Mouse (Mus musculus): ENCODE measurements around the gene Mocs2. TPM values are rescaled to one million over a fixed set of nuclear protein-coding genes. Genes with fewer than 3 reads are reported as not detected.
A peak's percentile ranks its signal among the peaks of the same experiment; 100 is the strongest.

The Mocs2 gene
- total and polyA plus RNA-seq, 2 experiments from 2014 or later, result 49.3 to 87.1 TPM

- no peak for TF ChIP-seq EP300 (IDR thresholded peaks at IDR 0.05; ENCODE audit: low read depth)
- no peak for TF ChIP-seq CTCF (IDR thresholded peaks at IDR 0.05; ENCODE audit: low read depth)
- Histone ChIP-seq H3K9me3 (replicated peaks; ENCODE audit: control insufficient read depth, low read length) (no peaks in the 10 kb centered on the region), H3K36me3 (replicated peaks; ENCODE audit: control insufficient read depth, insufficient read depth, low read length) (no peaks in the 10 kb centered on the region), H3K4me2 (ENCODE audit: low read depth, low read length) (no peak overlapping the region), H3K9ac (replicated peaks; ENCODE audit: low read depth, low read length) (no peak overlapping the region), H3K27me3 (ENCODE audit: control insufficient read depth, insufficient read depth, low read length) (no peaks in the 10 kb centered on the region), H3K4me3 (ENCODE audit: low read depth, low read length) (no peak overlapping the region), H3K27ac (ENCODE audit: low read depth) (no peak overlapping the region), H3K4me1 (ENCODE audit: control insufficient read depth, insufficient read depth) (no peaks in the 10 kb centered on the region)
- ATAC-seq (ENCODE audit: insufficient read depth, low read depth) (no peak), DNase-seq (ENCODE audit: low spot score) (no peak)
- 47% methylated on average over 5 of the region's 5 CpGs for WGBS
Observed at GRCm38 (mm10) chr13:114809624-114810210, 8.3 kb upstream of the Mocs2 start.

- Histone ChIP-seq H3K27me3 (ENCODE audit: control insufficient read depth, insufficient read depth, low read length) (no peaks in the 10 kb centered on the region), H3K36me3 (replicated peaks; ENCODE audit: control insufficient read depth, insufficient read depth, low read length) (peaks cover 23% of the 10 kb centered on the region), H3K27ac (ENCODE audit: low read depth) (peak overlapping the region; percentile 24; the same call in 1 of the 2 replicates), H3K9ac (replicated peaks; ENCODE audit: low read depth, low read length) (peak overlapping the region; percentile 73), H3K4me3 (ENCODE audit: low read depth, low read length) (peak overlapping the region; percentile 87), H3K9me3 (replicated peaks; ENCODE audit: control insufficient read depth, low read length) (no peaks in the 10 kb centered on the region), H3K4me2 (ENCODE audit: low read depth, low read length) (peak overlapping the region; percentile 96), H3K4me1 (ENCODE audit: control insufficient read depth, insufficient read depth) (peaks cover 6% of the 10 kb centered on the region)
- no peak for DNase-seq (ENCODE audit: low spot score)
- peak; percentile 42 for ATAC-seq (ENCODE audit: insufficient read depth, low read depth)
- WGBS, result 20% methylated on average over 9 of the region's 9 CpGs
- TF ChIP-seq EP300 (IDR thresholded peaks at IDR 0.05; ENCODE audit: low read depth) (no peak), CTCF (IDR thresholded peaks at IDR 0.05; ENCODE audit: low read depth) (no peak)
Observed at GRCm38 (mm10) chr13:114818513-114818912, 477 bp downstream of the Mocs2 start.

- Histone ChIP-seq H3K4me1 (ENCODE audit: control insufficient read depth, insufficient read depth) (peaks cover 6% of the 10 kb centered on the region), H3K27ac (ENCODE audit: low read depth) (no peak overlapping the region), H3K9me3 (replicated peaks; ENCODE audit: control insufficient read depth, low read length) (no peaks in the 10 kb centered on the region), H3K4me3 (ENCODE audit: low read depth, low read length) (no peak overlapping the region), H3K4me2 (ENCODE audit: low read depth, low read length) (no peak overlapping the region), H3K9ac (replicated peaks; ENCODE audit: low read depth, low read length) (no peak overlapping the region), H3K27me3 (ENCODE audit: control insufficient read depth, insufficient read depth, low read length) (no peaks in the 10 kb centered on the region), H3K36me3 (replicated peaks; ENCODE audit: control insufficient read depth, insufficient read depth, low read length) (peaks cover 56% of the 10 kb centered on the region)
- no peak for DNase-seq (ENCODE audit: low spot score)
- ATAC-seq (ENCODE audit: insufficient read depth, low read depth), result no peak
- WGBS, result 91% methylated on average over 2 of the region's 2 CpGs
- TF ChIP-seq CTCF (IDR thresholded peaks at IDR 0.05; ENCODE audit: low read depth) (no peak), EP300 (IDR thresholded peaks at IDR 0.05; ENCODE audit: low read depth) (no peak)
Observed at GRCm38 (mm10) chr13:114822871-114823270, 4.8 kb downstream of the Mocs2 start.

GRCm38 (mm10) chr13:114825377-114825855 lies 7.4 kb downstream of the Mocs2 start:
- Histone ChIP-seq H3K4me2 (ENCODE audit: low read depth, low read length) (no peak overlapping the region), H3K27ac (ENCODE audit: low read depth) (no peak overlapping the region), H3K4me1 (ENCODE audit: control insufficient read depth, insufficient read depth) (no peaks in the 10 kb centered on the region), H3K9ac (replicated peaks; ENCODE audit: low read depth, low read length) (no peak overlapping the region), H3K9me3 (replicated peaks; ENCODE audit: control insufficient read depth, low read length) (no peaks in the 10 kb centered on the region), H3K27me3 (ENCODE audit: control insufficient read depth, insufficient read depth, low read length) (no peaks in the 10 kb centered on the region), H3K36me3 (replicated peaks; ENCODE audit: control insufficient read depth, insufficient read depth, low read length) (peaks cover 75% of the 10 kb centered on the region), H3K4me3 (ENCODE audit: low read depth, low read length) (no peak overlapping the region)
- WGBS, result 93% methylated on average over 6 of the region's 6 CpGs
- ATAC-seq (ENCODE audit: insufficient read depth, low read depth) (no peak), DNase-seq (ENCODE audit: low spot score) (no peak)
- TF ChIP-seq CTCF (IDR thresholded peaks at IDR 0.05; ENCODE audit: low read depth) (no peak), EP300 (IDR thresholded peaks at IDR 0.05; ENCODE audit: low read depth) (no peak)

GRCm38 (mm10) chr13:114831367-114831833 lies 13.4 kb downstream of the Mocs2 start:
- Histone ChIP-seq H3K4me2 (ENCODE audit: low read depth, low read length) (no peak overlapping the region), H3K4me1 (ENCODE audit: control insufficient read depth, insufficient read depth) (no peaks in the 10 kb centered on the region), H3K27me3 (ENCODE audit: control insufficient read depth, insufficient read depth, low read length) (no peaks in the 10 kb centered on the region), H3K9ac (replicated peaks; ENCODE audit: low read depth, low read length) (no peak overlapping the region), H3K9me3 (replicated peaks; ENCODE audit: control insufficient read depth, low read length) (no peaks in the 10 kb centered on the region), H3K27ac (ENCODE audit: low read depth) (no peak overlapping the region), H3K4me3 (ENCODE audit: low read depth, low read length) (no peak overlapping the region), H3K36me3 (replicated peaks; ENCODE audit: control insufficient read depth, insufficient read depth, low read length) (peaks cover 44% of the 10 kb centered on the region)
- DNase-seq (ENCODE audit: low spot score) (peak; percentile 30), ATAC-seq (ENCODE audit: insufficient read depth, low read depth) (peak; percentile 20; the same call in 1 of the 2 replicates)
- 74% methylated on average over 4 of the region's 4 CpGs for WGBS
- TF ChIP-seq EP300 (IDR thresholded peaks at IDR 0.05; ENCODE audit: low read depth) (no peak), CTCF (IDR thresholded peaks at IDR 0.05; ENCODE audit: low read depth) (peak; percentile 67)

GRCm38 (mm10) chr13:114832761-114833160 lies 14.7 kb downstream of the Mocs2 start:
- Histone ChIP-seq H3K27ac (ENCODE audit: low read depth) (no peak overlapping the region), H3K27me3 (ENCODE audit: control insufficient read depth, insufficient read depth, low read length) (no peaks in the 10 kb centered on the region), H3K4me1 (ENCODE audit: control insufficient read depth, insufficient read depth) (no peaks in the 10 kb centered on the region), H3K9ac (replicated peaks; ENCODE audit: low read depth, low read length) (no peak overlapping the region), H3K4me3 (ENCODE audit: low read depth, low read length) (no peak overlapping the region), H3K36me3 (replicated peaks; ENCODE audit: control insufficient read depth, insufficient read depth, low read length) (peaks cover 31% of the 10 kb centered on the region), H3K4me2 (ENCODE audit: low read depth, low read length) (no peak overlapping the region), H3K9me3 (replicated peaks; ENCODE audit: control insufficient read depth, low read length) (no peaks in the 10 kb centered on the region)
- 65% methylated on average over 5 of the region's 5 CpGs for WGBS
- DNase-seq (ENCODE audit: low spot score) (no peak), ATAC-seq (ENCODE audit: insufficient read depth, low read depth) (no peak)
- TF ChIP-seq EP300 (IDR thresholded peaks at IDR 0.05; ENCODE audit: low read depth), result no peak
